Mouse (Mus musculus): ENCODE data around the gene Fasn.

DNA sequence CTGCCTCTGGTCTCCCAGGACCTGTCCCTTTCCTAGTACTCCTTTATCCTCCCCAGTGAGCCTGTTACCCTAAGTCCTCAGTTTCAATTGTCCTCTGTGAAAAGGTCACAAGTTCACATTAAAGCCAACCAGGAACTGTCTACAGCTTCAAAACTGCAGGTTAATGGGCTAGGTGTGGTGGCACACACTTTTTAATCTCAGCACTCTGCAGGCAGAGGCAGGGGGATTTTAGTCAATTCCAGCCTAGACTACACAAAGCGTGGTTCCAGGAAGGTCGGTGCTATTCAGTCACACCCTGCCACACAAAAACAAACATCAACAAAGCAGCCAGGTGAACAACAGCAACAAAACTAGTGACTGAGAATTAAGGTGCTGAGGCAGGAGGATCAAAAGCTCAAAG, 27.2 kb upstream of the Fasn start:
- no peak for TF ChIP-seq CTCF (IDR thresholded peaks at IDR 0.05; ENCODE audit: control insufficient read depth, insufficient read depth, insufficient read length)
- no peak for TF ChIP-seq CEBPB (IDR thresholded peaks at IDR 0.05; ENCODE audit: low read depth)
- no peak for TF ChIP-seq MYOD1 (IDR thresholded peaks at IDR 0.05; ENCODE audit: control insufficient read depth, insufficient read length, low read depth)

All from C2C12 (cell line).